Mouse (Mus musculus) CD4-positive, CD25-positive, alpha-beta regulatory T cell, adult 2 months (primary cell): ENCODE results near the gene Mylk3.

Source experiments
- DNase-seq: peaks from one replicate; pipeline ENCODE4 v3.0.0-alpha.2; 2012; ENCODE audit warnings: low read depth, low spot score

Mylk3 gene

GRCm38 (mm10) chr8:85386205-85386604 lies at the start of gene Mylk3:
TSS of gene Mylk3 (minus strand) at chr8:85386345.
- DNase-seq: no peak

- no peak for DNase-seq
Observed at GRCm38 (mm10) chr8:85435736-85436135, 49.6 kb upstream of the Mylk3 start.

GRCm38 (mm10) chr8:85434817-85435216 lies 48.7 kb upstream of the Mylk3 start:
- no peak for DNase-seq

GRCm38 (mm10) chr8:85433017-85433393 lies 46.9 kb upstream of the Mylk3 start:
- DNase-seq: no peak

GRCm38 (mm10) chr8:85432168-85433016 lies 46.2 kb upstream of the Mylk3 start, which contains the start of gene 4921524J17Rik:
TSS of gene 4921524J17Rik (minus strand) at chr8:85432833.
- peak; percentile 99 for DNase-seq

- peak; percentile 37 for DNase-seq
Observed at GRCm38 (mm10) chr8:85431281-85432167, 45.4 kb upstream of the Mylk3 start.

- DNase-seq: no peak
Observed at GRCm38 (mm10) chr8:85430801-85431200, 44.7 kb upstream of the Mylk3 start.

GRCm38 (mm10) chr8:85429219-85429618 lies 43.1 kb upstream of the Mylk3 start:
- peak; percentile 15 for DNase-seq

- DNase-seq: peak; percentile 11
Observed at GRCm38 (mm10) chr8:85427026-85427425, 40.9 kb upstream of the Mylk3 start.

- DNase-seq: no peak
Observed at GRCm38 (mm10) chr8:85421329-85421728, 35.2 kb upstream of the Mylk3 start.

- DNase-seq: no peak
Observed at GRCm38 (mm10) chr8:85408526-85408925, 22.4 kb upstream of the Mylk3 start.

GRCm38 (mm10) chr8:85408053-85408505 lies 21.9 kb upstream of the Mylk3 start:
- peak; percentile 67 for DNase-seq

GRCm38 (mm10) chr8:85405961-85406360 lies 19.8 kb upstream of the Mylk3 start:
- DNase-seq: no peak

GRCm38 (mm10) chr8:85405418-85405817 lies 19.3 kb upstream of the Mylk3 start:
- no peak for DNase-seq

GRCm38 (mm10) chr8:85398548-85398947 lies 12.4 kb upstream of the Mylk3 start:
- DNase-seq: no peak

GRCm38 (mm10) chr8:85397508-85397907 lies 11.4 kb upstream of the Mylk3 start:
- peak; percentile 66 for DNase-seq

GRCm38 (mm10) chr8:85396432-85397079 lies 10.4 kb upstream of the Mylk3 start:
- DNase-seq: no peak

- DNase-seq: no peak
Observed at GRCm38 (mm10) chr8:85395681-85396431, 9.7 kb upstream of the Mylk3 start.

GRCm38 (mm10) chr8:85395017-85395416 lies 8.9 kb upstream of the Mylk3 start:
- no peak for DNase-seq

- DNase-seq: no peak
Observed at GRCm38 (mm10) chr8:85393199-85393598, 7.1 kb upstream of the Mylk3 start.

- no peak for DNase-seq
Observed at GRCm38 (mm10) chr8:85391438-85391837, 5.3 kb upstream of the Mylk3 start.
